Mouse (Mus musculus): ENCODE measurements around the gene Pde6d. TPM values are rescaled to one million over a fixed set of nuclear protein-coding genes. Genes with fewer than 3 reads are reported as not detected.
A peak's percentile ranks its signal among the peaks of the same experiment; 100 is the strongest.

Pde6d gene
- total and polyA plus RNA-seq, 2 experiments from 2014 or later, result 39.1 to 112 TPM

- Histone ChIP-seq H3K27me3 (ENCODE audit: insufficient read depth, low read length) (no peaks in the 10 kb centered on the region), H3K4me2 (ENCODE audit: low read depth, low read length) (no peak overlapping the region), H3K9me3 (ENCODE audit: low read length) (no peaks in the 10 kb centered on the region), H3K36me3 (ENCODE audit: insufficient read depth, low read length) (no peaks in the 10 kb centered on the region), H3K4me1 (ENCODE audit: insufficient read depth, low read length) (no peaks in the 10 kb centered on the region), H3K9ac (replicated peaks; ENCODE audit: low read length) (no peak overlapping the region), H3K4me3 (ENCODE audit: low read length) (no peak overlapping the region), H3K27ac (no peak overlapping the region)
- WGBS, result 60% methylated on average over 10 of the region's 10 CpGs
- ATAC-seq (peak; percentile 78), DNase-seq (ENCODE audit: low spot score) (peak; percentile 92)
- TF ChIP-seq CTCF (IDR thresholded peaks at IDR 0.05; ENCODE audit: low read depth), result peak; percentile 86
Measured at GRCm38 (mm10) chr1:86618454-86619125, 36.2 kb upstream of the Pde6d start.

- no peaks in the 10 kb centered on the region for H3K9me3 ChIP-seq (ENCODE audit: low read length)
- H3K27me3 ChIP-seq (ENCODE audit: insufficient read depth, low read length), result no peaks in the 10 kb centered on the region
- no peak overlapping the region for H3K4me3 ChIP-seq (ENCODE audit: low read length)
- H3K4me2 ChIP-seq (ENCODE audit: low read depth, low read length), result no peak overlapping the region
- ATAC-seq (peak; percentile 68), DNase-seq (ENCODE audit: low spot score) (peak; percentile 77)
- TF ChIP-seq CTCF (IDR thresholded peaks at IDR 0.05; ENCODE audit: low read depth), result peak; percentile 65
- no peak overlapping the region for H3K27ac ChIP-seq
- H3K4me1 ChIP-seq (ENCODE audit: insufficient read depth, low read length), result no peaks in the 10 kb centered on the region
- no peaks in the 10 kb centered on the region for H3K36me3 ChIP-seq (ENCODE audit: insufficient read depth, low read length)
- no peak overlapping the region for H3K9ac ChIP-seq (replicated peaks; ENCODE audit: low read length)
Measured at GRCm38 (mm10) chr1:86614269-86614668, 31.8 kb upstream of the Pde6d start.

GRCm38 (mm10) chr1:86612081-86612480, 29.7 kb upstream of the Pde6d start:
- no peak overlapping the region for H3K4me2 ChIP-seq (ENCODE audit: low read depth, low read length)
- H3K4me1 ChIP-seq (ENCODE audit: insufficient read depth, low read length), result no peaks in the 10 kb centered on the region
- no peak overlapping the region for H3K4me3 ChIP-seq (ENCODE audit: low read length)
- ATAC-seq (no peak), DNase-seq (ENCODE audit: low spot score) (no peak)
- WGBS, result 63% methylated on average over 1 of the region's 1 CpGs
- no peak for TF ChIP-seq CTCF (IDR thresholded peaks at IDR 0.05; ENCODE audit: low read depth)
- no peak overlapping the region for H3K9ac ChIP-seq (replicated peaks; ENCODE audit: low read length)
- H3K9me3 ChIP-seq (ENCODE audit: low read length), result no peaks in the 10 kb centered on the region
- H3K36me3 ChIP-seq (ENCODE audit: insufficient read depth, low read length), result peaks cover 3% of the 10 kb centered on the region; the same call in 1 of the 2 replicates
- no peaks in the 10 kb centered on the region for H3K27me3 ChIP-seq (ENCODE audit: insufficient read depth, low read length)
- no peak overlapping the region for H3K27ac ChIP-seq

- TF ChIP-seq CTCF (IDR thresholded peaks at IDR 0.05; ENCODE audit: low read depth), result no peak
- Histone ChIP-seq H3K4me2 (ENCODE audit: low read depth, low read length) (no peak overlapping the region), H3K27ac (no peak overlapping the region), H3K9ac (replicated peaks; ENCODE audit: low read length) (no peak overlapping the region), H3K4me3 (ENCODE audit: low read length) (no peak overlapping the region), H3K36me3 (ENCODE audit: insufficient read depth, low read length) (peaks cover 5% of the 10 kb centered on the region; the same call in 1 of the 2 replicates), H3K27me3 (ENCODE audit: insufficient read depth, low read length) (no peaks in the 10 kb centered on the region), H3K4me1 (ENCODE audit: insufficient read depth, low read length) (no peaks in the 10 kb centered on the region), H3K9me3 (ENCODE audit: low read length) (no peaks in the 10 kb centered on the region)
- no peak for ATAC-seq
- 82% methylated on average over 1 of the region's 1 CpGs for WGBS
- DNase-seq (ENCODE audit: low spot score), result no peak
Measured at GRCm38 (mm10) chr1:86610954-86611353, 28.5 kb upstream of the Pde6d start.

GRCm38 (mm10) chr1:86600117-86600516, 17.7 kb upstream of the Pde6d start:
- Histone ChIP-seq H3K36me3 (ENCODE audit: insufficient read depth, low read length) (peaks cover 51% of the 10 kb centered on the region), H3K9ac (replicated peaks; ENCODE audit: low read length) (no peak overlapping the region), H3K27ac (no peak overlapping the region), H3K27me3 (ENCODE audit: insufficient read depth, low read length) (no peaks in the 10 kb centered on the region), H3K9me3 (ENCODE audit: low read length) (no peaks in the 10 kb centered on the region), H3K4me3 (ENCODE audit: low read length) (no peak overlapping the region), H3K4me1 (ENCODE audit: insufficient read depth, low read length) (no peaks in the 10 kb centered on the region), H3K4me2 (ENCODE audit: low read depth, low read length) (no peak overlapping the region)
- WGBS, result 91% methylated on average over 2 of the region's 2 CpGs
- ATAC-seq, result no peak
- no peak for TF ChIP-seq CTCF (IDR thresholded peaks at IDR 0.05; ENCODE audit: low read depth)
- DNase-seq (ENCODE audit: low spot score), result no peak

GRCm38 (mm10) chr1:86598516-86598915, 16.1 kb upstream of the Pde6d start:
- Histone ChIP-seq H3K4me1 (ENCODE audit: insufficient read depth, low read length) (no peaks in the 10 kb centered on the region), H3K27me3 (ENCODE audit: insufficient read depth, low read length) (no peaks in the 10 kb centered on the region), H3K4me2 (ENCODE audit: low read depth, low read length) (no peak overlapping the region), H3K36me3 (ENCODE audit: insufficient read depth, low read length) (peaks cover 47% of the 10 kb centered on the region), H3K9ac (replicated peaks; ENCODE audit: low read length) (no peak overlapping the region), H3K27ac (no peak overlapping the region), H3K9me3 (ENCODE audit: low read length) (no peaks in the 10 kb centered on the region), H3K4me3 (ENCODE audit: low read length) (no peak overlapping the region)
- ATAC-seq (peak; percentile 79), DNase-seq (ENCODE audit: low spot score) (peak; percentile 83)
- 69% methylated on average over 3 of the region's 3 CpGs for WGBS
- TF ChIP-seq CTCF (IDR thresholded peaks at IDR 0.05; ENCODE audit: low read depth), result peak; percentile 79

GRCm38 (mm10) chr1:86596512-86596911, 14.1 kb upstream of the Pde6d start:
- TF ChIP-seq CTCF (IDR thresholded peaks at IDR 0.05; ENCODE audit: low read depth), result no peak
- ATAC-seq (no peak), DNase-seq (ENCODE audit: low spot score) (no peak)
- Histone ChIP-seq H3K9me3 (ENCODE audit: low read length) (no peaks in the 10 kb centered on the region), H3K4me3 (ENCODE audit: low read length) (no peak overlapping the region), H3K4me2 (ENCODE audit: low read depth, low read length) (no peak overlapping the region), H3K36me3 (ENCODE audit: insufficient read depth, low read length) (peaks cover 38% of the 10 kb centered on the region), H3K27me3 (ENCODE audit: insufficient read depth, low read length) (no peaks in the 10 kb centered on the region), H3K27ac (no peak overlapping the region), H3K9ac (replicated peaks; ENCODE audit: low read length) (no peak overlapping the region), H3K4me1 (ENCODE audit: insufficient read depth, low read length) (no peaks in the 10 kb centered on the region)
- 95% methylated on average over 6 of the region's 6 CpGs for WGBS

Measured in hindbrain, postnatal 0 days (tissue).